Mouse (Mus musculus): ENCODE data around the gene Tmsb15a. TPM values are rescaled to one million over a fixed set of nuclear protein-coding genes. Genes with fewer than 3 reads are reported as not detected.
"Not testable (repeated sequence)": the region's sequence is repeated elsewhere in the genome, so short reads cannot be mapped to it uniquely, and the experiment has no call there.

Gene Tmsb15a
- polyA plus RNA-seq (2012): not detected in 2 replicates

GRCm38 (mm10) chrX:135725161-135725560, at the start of gene Tmsb15a:
Tmsb15a (minus strand) TSS chrX:135725261.
- Histone ChIP-seq H3K9me3 (ENCODE audit: control insufficient read depth, low read length) (no peaks in the 10 kb centered on the region), H3K27me3 (ENCODE audit: control insufficient read depth) (peaks cover 3% of the 10 kb centered on the region; the same call in 1 of the 2 replicates), H3K4me1 (ENCODE audit: control insufficient read depth) (no peaks in the 10 kb centered on the region), H3K4me3 (replicated peaks) (no peak within 1 kb of the TSS), H3K36me3 (ENCODE audit: control insufficient read depth) (no peaks in the 10 kb centered on the region)
- no peak for TF ChIP-seq TAL1 (IDR thresholded peaks at IDR 0.05; ENCODE audit: low read length)
- no peak for TF ChIP-seq GATA1 (IDR thresholded peaks at IDR 0.05; ENCODE audit: low read length)

- Histone ChIP-seq H3K36me3 (ENCODE audit: control insufficient read depth) (no peaks in the 10 kb centered on the region; the same call in 1 of the 2 replicates), H3K27me3 (ENCODE audit: control insufficient read depth) (no peaks in the 10 kb centered on the region), H3K9me3 (ENCODE audit: control insufficient read depth, low read length) (no peaks in the 10 kb centered on the region), H3K4me3 (replicated peaks) (no peak overlapping the region), H3K4me1 (ENCODE audit: control insufficient read depth) (peaks cover 3% of the 10 kb centered on the region; the same call in 1 of the 2 replicates)
- no peak for TF ChIP-seq GATA1 (IDR thresholded peaks at IDR 0.05; ENCODE audit: low read length)
- TF ChIP-seq TAL1 (IDR thresholded peaks at IDR 0.05; ENCODE audit: low read length): no peak
Observed at GRCm38 (mm10) chrX:135768565-135768964, 43.5 kb upstream of the Tmsb15a start.

- peaks cover 4% of the 10 kb centered on the region; the same call in 1 of the 2 replicates for H3K4me1 ChIP-seq (ENCODE audit: control insufficient read depth)
- no peaks in the 10 kb centered on the region for H3K27me3 ChIP-seq (ENCODE audit: control insufficient read depth)
- H3K36me3 ChIP-seq (ENCODE audit: control insufficient read depth): no peaks in the 10 kb centered on the region; the same call in none of the 2 replicates
- TF ChIP-seq TAL1 (IDR thresholded peaks at IDR 0.05; ENCODE audit: low read length) (no peak), GATA1 (IDR thresholded peaks at IDR 0.05; ENCODE audit: low read length) (no peak)
- no peaks in the 10 kb centered on the region for H3K9me3 ChIP-seq (ENCODE audit: control insufficient read depth, low read length)
- H3K4me3 ChIP-seq (replicated peaks): no peak overlapping the region
Observed at GRCm38 (mm10) chrX:135768043-135768548, 43.0 kb upstream of the Tmsb15a start.

- TF ChIP-seq TAL1 (IDR thresholded peaks at IDR 0.05; ENCODE audit: low read length): no peak
- TF ChIP-seq GATA1 (IDR thresholded peaks at IDR 0.05; ENCODE audit: low read length): no peak
- H3K9me3 ChIP-seq (ENCODE audit: control insufficient read depth, low read length): no peaks in the 10 kb centered on the region
- H3K4me3 ChIP-seq (replicated peaks): no peak overlapping the region
- H3K4me1 ChIP-seq (ENCODE audit: control insufficient read depth): peaks cover 2% of the 10 kb centered on the region; the same call in 1 of the 2 replicates
- peaks cover 12% of the 10 kb centered on the region for H3K36me3 ChIP-seq (ENCODE audit: control insufficient read depth)
- no peaks in the 10 kb centered on the region for H3K27me3 ChIP-seq (ENCODE audit: control insufficient read depth)
Observed at GRCm38 (mm10) chrX:135761707-135762106, 36.6 kb upstream of the Tmsb15a start.

- Histone ChIP-seq H3K27me3 (ENCODE audit: control insufficient read depth) (no peaks in the 10 kb centered on the region), H3K4me1 (ENCODE audit: control insufficient read depth) (no peaks in the 10 kb centered on the region), H3K9me3 (ENCODE audit: control insufficient read depth, low read length) (no peaks in the 10 kb centered on the region), H3K4me3 (replicated peaks) (no peak overlapping the region), H3K36me3 (ENCODE audit: control insufficient read depth) (peaks cover 10% of the 10 kb centered on the region)
- TF ChIP-seq GATA1 (IDR thresholded peaks at IDR 0.05; ENCODE audit: low read length): no peak
Observed at GRCm38 (mm10) chrX:135752832-135753231, 27.8 kb upstream of the Tmsb15a start.

- H3K4me3 ChIP-seq (replicated peaks); H3K9me3 ChIP-seq (ENCODE audit: control insufficient read depth, low read length); H3K27me3 ChIP-seq (ENCODE audit: control insufficient read depth): not testable (repeated sequence)
- Histone ChIP-seq H3K4me1 (ENCODE audit: control insufficient read depth) (peaks cover 15% of the 10 kb centered on the region), H3K36me3 (ENCODE audit: control insufficient read depth) (peaks cover 12% of the 10 kb centered on the region)
Observed at GRCm38 (mm10) chrX:135745376-135745775, 20.3 kb upstream of the Tmsb15a start.

GRCm38 (mm10) chrX:135743056-135743355, 17.9 kb upstream of the Tmsb15a start:
- Histone ChIP-seq H3K9me3 (ENCODE audit: control insufficient read depth, low read length) (peaks cover 5% of the 10 kb centered on the region; the same call in 1 of the 2 replicates), H3K4me1 (ENCODE audit: control insufficient read depth) (peaks cover 15% of the 10 kb centered on the region), H3K4me3 (replicated peaks) (peak overlapping the region; percentile 82), H3K27me3 (ENCODE audit: control insufficient read depth) (peaks cover 8% of the 10 kb centered on the region; the same call in 1 of the 2 replicates), H3K36me3 (ENCODE audit: control insufficient read depth) (peaks cover 12% of the 10 kb centered on the region)
- TF ChIP-seq GATA1 (IDR thresholded peaks at IDR 0.05; ENCODE audit: low read length) (no peak), TAL1 (IDR thresholded peaks at IDR 0.05; ENCODE audit: low read length) (no peak)

GRCm38 (mm10) chrX:135742304-135743055, 17.4 kb upstream of the Tmsb15a start, which contains the start of the genes Armcx5 and Gprasp1:
Armcx5 (plus strand) TSS chrX:135742733.
Gprasp1 (plus strand) TSS chrX:135742733.
- TF ChIP-seq GATA1 (IDR thresholded peaks at IDR 0.05; ENCODE audit: low read length): no peak
- H3K36me3 ChIP-seq (ENCODE audit: control insufficient read depth): peaks cover 12% of the 10 kb centered on the region
- peaks cover 9% of the 10 kb centered on the region; the same call in 1 of the 2 replicates for H3K27me3 ChIP-seq (ENCODE audit: control insufficient read depth)
- peaks cover 5% of the 10 kb centered on the region; the same call in 1 of the 2 replicates for H3K9me3 ChIP-seq (ENCODE audit: control insufficient read depth, low read length)
- peak within 1 kb of the TSS; percentile 82 for H3K4me3 ChIP-seq (replicated peaks)
- H3K4me1 ChIP-seq (ENCODE audit: control insufficient read depth): peaks cover 15% of the 10 kb centered on the region

- H3K4me3 ChIP-seq (replicated peaks): no peak overlapping the region
- H3K9me3 ChIP-seq (ENCODE audit: control insufficient read depth, low read length): peaks cover 5% of the 10 kb centered on the region; the same call in 1 of the 2 replicates
- peaks cover 9% of the 10 kb centered on the region; the same call in 1 of the 2 replicates for H3K27me3 ChIP-seq (ENCODE audit: control insufficient read depth)
- H3K36me3 ChIP-seq (ENCODE audit: control insufficient read depth): no peaks in the 10 kb centered on the region
- no peak for TF ChIP-seq TAL1 (IDR thresholded peaks at IDR 0.05; ENCODE audit: low read length)
- TF ChIP-seq GATA1 (IDR thresholded peaks at IDR 0.05; ENCODE audit: low read length): no peak
- H3K4me1 ChIP-seq (ENCODE audit: control insufficient read depth): peaks cover 14% of the 10 kb centered on the region
Observed at GRCm38 (mm10) chrX:135738730-135739520, 13.9 kb upstream of the Tmsb15a start.

Measured in erythroblast, embryonic 14.5 days (primary cell).